Mouse (Mus musculus) kidney, postnatal 0 days (tissue): ENCODE measurements at regions not wholly inside any gene's neighbourhood (a gene's known extent, or its start where the extent isn't known, plus 50 kb on each side); places are given as distances from the start of the nearest gene placed in this dataset.

Experiments used
- ATAC-seq: fragments of 200-750 bp; cut with Nextera tagmentation; replicated peaks from 2 replicates; pipeline ENCODE4 v1.8.0; 2017; ENCODE audit warnings: low read depth, moderate number of reproducible peaks, moderate TSS enrichment, moderate library complexity; ENCODE audit not compliant: low FRiP score
- DNase-seq: peaks from one replicate; pipeline ENCODE4 v3.0.0-alpha.2; 2016; ENCODE audit warnings: low spot score
- H3K27ac ChIP-seq: fragments of 300-500 bp; sonication (generic); 2 replicates; pipeline ENCODE4 v1.5.1; 2014; ENCODE audit warnings: mild to moderate bottlenecking
- H3K27me3 ChIP-seq: fragments of 300-500 bp; sonication (generic); 2 replicates; pipeline ENCODE4 v1.6.1; 2014; ENCODE audit warnings: low read length, mixed read lengths; ENCODE audit not compliant: insufficient read depth
- H3K36me3 ChIP-seq: fragments of 300-500 bp; sonication (generic); 2 replicates; pipeline ENCODE4 v1.6.1; 2014; ENCODE audit warnings: low read length, mixed read lengths; ENCODE audit not compliant: insufficient read depth
- H3K4me1 ChIP-seq: fragments of 300-500 bp; sonication (generic); replicated peaks from 2 replicates; pipeline ENCODE4 v1.6.1; 2014; ENCODE audit warnings: antibody characterized with exemption, low read length, mixed read lengths; ENCODE audit not compliant: insufficient read depth
- H3K4me2 ChIP-seq: fragments of 300-500 bp; sonication (generic); 2 replicates; pipeline ENCODE4 v1.6.1; 2014; ENCODE audit warnings: mild to moderate bottlenecking, low read length, moderate library complexity, mixed read lengths
- H3K4me3 ChIP-seq: fragments of 300-500 bp; sonication (generic); replicated peaks from 2 replicates; pipeline ENCODE4 v1.5.1; 2014; ENCODE audit warnings: low read depth, low read length
- H3K9ac ChIP-seq: fragments of 300-500 bp; sonication (generic); 2 replicates; pipeline ENCODE4 v1.6.1; 2014; ENCODE audit warnings: low read depth, low read length
- H3K9me3 ChIP-seq: fragments of 300-500 bp; sonication (generic); replicated peaks from 2 replicates; pipeline ENCODE4 v1.6.1; 2016; ENCODE audit warnings: low read length, inconsistent platforms, mixed read lengths
- CTCF ChIP-seq: IDR thresholded peaks from 2 replicates; pipeline ENCODE4 v1.5.1; 2016; ENCODE audit warnings: antibody characterized with exemption, low read depth, mild to moderate bottlenecking, moderate library complexity
- WGBS: fragments of 180-500 bp; shearing (Covaris S2); extraction: QIAGEN DNeasy Blood & Tissue Kit; methylation state at CpG from one replicate; pipeline ENCODE4 v1.1.7; 2014; 5-methylcytosine and 5-hydroxymethylcytosine counted together

DNA sequence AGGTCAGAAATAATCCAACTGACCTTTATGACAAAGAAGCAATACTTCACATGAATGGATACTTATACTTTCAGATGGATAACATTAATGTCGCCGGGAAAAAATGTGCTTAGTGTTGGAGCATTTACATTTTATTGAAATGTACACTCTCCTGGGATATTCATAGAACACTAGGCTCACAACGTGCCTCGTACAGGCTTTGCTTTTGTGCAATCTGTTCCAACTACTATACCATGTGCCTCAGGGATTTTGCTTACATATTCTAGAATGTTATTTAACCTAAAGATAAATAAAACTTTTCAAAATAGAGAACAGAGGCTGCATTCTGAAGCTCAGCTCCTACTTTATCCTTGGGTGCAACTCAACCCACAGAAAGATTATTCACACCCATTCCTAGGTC, 75.8 kb upstream of the Hapln1 start:
- ATAC-seq (no peak), DNase-seq (no peak)
- H3K27ac ChIP-seq: no peak overlapping the region
- H3K36me3 ChIP-seq: no peaks in the 10 kb centered on the region
- WGBS: 90% methylated on average over 4 of the region's 4 CpGs
- H3K4me2 ChIP-seq: no peak overlapping the region
- no peak overlapping the region for H3K4me3 ChIP-seq
- no peaks in the 10 kb centered on the region for H3K27me3 ChIP-seq
- no peak for TF ChIP-seq CTCF
- H3K4me1 ChIP-seq: no peaks in the 10 kb centered on the region
- H3K9me3 ChIP-seq: no peaks in the 10 kb centered on the region
- no peak overlapping the region for H3K9ac ChIP-seq
